Mouse (Mus musculus): ENCODE measurements at regions not wholly inside any gene's neighbourhood (a gene's known extent, or its start where the extent isn't known, plus 50 kb on each side); places are given as distances from the start of the nearest gene placed in this dataset.

GRCm38 (mm10) chr11:18011101-18011733 lies 57.5 kb upstream of the Etaa1 start:
- TF ChIP-seq CTCF (IDR thresholded peaks at IDR 0.05; ENCODE audit: low read depth): peak; percentile 42
- TF ChIP-seq EP300 (IDR thresholded peaks at IDR 0.05; ENCODE audit: low read depth): no peak

All from liver, postnatal 0 days (tissue).